Mouse (Mus musculus): ENCODE data around the gene 2310079G19Rik. TPM values are rescaled to one million over a fixed set of nuclear protein-coding genes. Genes with fewer than 3 reads are reported as not detected.

2310079G19Rik gene
- polyA plus RNA-seq, 1 experiment from 2014 or later: not detected

DNA sequence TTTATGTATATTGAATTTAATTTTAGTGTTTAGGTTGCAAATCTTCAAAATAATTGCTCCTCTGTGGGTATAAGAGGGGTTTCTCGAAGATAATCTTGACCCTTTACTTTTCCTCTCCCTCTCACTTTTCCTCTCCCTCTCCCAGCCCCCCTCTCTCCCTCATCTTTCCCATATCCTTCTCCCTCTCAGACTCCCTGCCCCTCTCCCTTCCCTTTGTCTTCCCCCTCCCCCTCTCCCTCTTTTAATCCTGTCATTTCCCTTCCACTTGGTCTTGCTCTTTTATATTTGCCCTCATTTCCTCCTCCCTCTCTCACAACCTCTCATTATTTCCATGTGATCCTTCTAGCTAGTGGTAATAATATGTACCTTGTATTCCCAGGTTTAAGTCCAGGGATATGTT is 25.0 kb downstream of the 2310079G19Rik start:
- no peak for ATAC-seq (replicated peaks)
- no peaks in the 10 kb centered on the region for H3K27me3 ChIP-seq (replicated peaks)

GRCm38 (mm10) chr16:88600303-88600702 is 27.2 kb downstream of the 2310079G19Rik start:
- Histone ChIP-seq H3K36me3 (replicated peaks) (no peaks in the 10 kb centered on the region), H3K4me1 (no peaks in the 10 kb centered on the region), H3K9me3 (no peaks in the 10 kb centered on the region), H3K9ac (no peak overlapping the region), H3K27ac (no peak overlapping the region), H3K4me2 (no peak overlapping the region), H3K27me3 (replicated peaks) (no peaks in the 10 kb centered on the region), H3K4me3 (no peak overlapping the region)
- WGBS: 85% methylated on average over 8 of the region's 8 CpGs
- no peak for ATAC-seq (replicated peaks)

More for the DNA sequence above, 25.0 kb downstream of the 2310079G19Rik start:
- no peak overlapping the region for H3K9ac ChIP-seq
- no peak overlapping the region for H3K27ac ChIP-seq
- no peak overlapping the region for H3K4me3 ChIP-seq
- H3K36me3 ChIP-seq (replicated peaks): no peaks in the 10 kb centered on the region
- WGBS: 53% methylated on average over 1 of the region's 1 CpGs
- H3K4me1 ChIP-seq: no peaks in the 10 kb centered on the region
- no peak overlapping the region for H3K4me2 ChIP-seq
- no peaks in the 10 kb centered on the region for H3K9me3 ChIP-seq

DNA sequence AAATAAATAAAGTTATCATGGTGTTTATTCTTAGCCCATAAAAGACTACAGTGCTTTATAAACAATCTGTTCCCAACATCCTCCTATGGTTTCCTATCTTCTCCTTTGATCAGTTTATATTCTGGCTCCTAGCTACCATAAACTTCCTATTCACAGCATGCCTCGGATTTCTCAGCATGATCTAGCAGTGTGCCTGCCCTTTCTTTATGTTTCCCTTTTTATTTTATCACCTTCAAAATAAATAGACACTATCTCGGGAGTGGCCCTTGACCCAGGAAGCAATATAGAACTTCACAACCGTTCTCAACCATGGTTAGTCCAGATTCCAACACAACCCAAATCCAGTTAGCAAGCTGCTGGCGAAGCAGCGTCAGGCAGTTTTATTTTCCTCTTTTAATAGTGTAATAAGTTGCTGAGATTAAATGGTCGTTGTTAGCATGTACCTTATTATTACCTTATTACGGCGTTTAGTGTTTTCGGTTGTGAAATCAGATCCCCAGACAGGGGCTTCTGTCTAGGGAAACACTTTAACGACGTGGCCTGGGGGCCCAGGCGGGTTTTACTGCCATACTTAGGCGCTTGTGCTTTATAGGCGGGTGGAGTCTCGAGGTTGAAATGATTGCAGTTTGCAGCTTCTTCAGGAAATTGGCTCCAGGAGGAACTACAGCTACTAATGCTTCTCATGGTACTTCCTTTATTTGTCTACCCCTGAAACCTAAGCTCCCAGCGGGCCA is 27.8 kb downstream of the 2310079G19Rik start:
- Histone ChIP-seq H3K9me3 (no peaks in the 10 kb centered on the region), H3K4me3 (no peak overlapping the region), H3K9ac (no peak overlapping the region), H3K27ac (no peak overlapping the region), H3K27me3 (replicated peaks) (no peaks in the 10 kb centered on the region), H3K4me2 (no peak overlapping the region), H3K36me3 (replicated peaks) (no peaks in the 10 kb centered on the region), H3K4me1 (no peaks in the 10 kb centered on the region)
- WGBS: 71% methylated on average over 16 of the region's 16 CpGs
- ATAC-seq (replicated peaks): no peak

DNA sequence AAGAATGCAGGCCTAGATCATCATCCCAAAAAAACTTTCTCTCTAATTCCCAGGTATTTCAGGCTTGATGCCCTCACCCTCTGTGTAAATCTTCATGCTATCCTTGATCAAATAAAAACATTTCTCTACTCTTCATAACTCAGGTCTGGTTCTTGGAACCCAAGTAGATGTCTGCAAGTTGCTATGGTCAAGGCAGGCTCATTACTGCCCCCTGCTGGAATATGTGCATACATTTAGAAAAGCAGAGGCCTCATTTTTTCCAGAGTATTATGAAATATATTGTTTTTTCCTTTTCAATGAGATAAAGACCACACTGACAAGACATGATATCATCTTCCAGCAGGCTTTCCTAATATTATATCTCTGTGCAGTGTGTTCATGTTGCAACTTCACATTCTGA is 34.7 kb downstream of the 2310079G19Rik start:
- Histone ChIP-seq H3K27ac (no peak overlapping the region), H3K4me3 (no peak overlapping the region), H3K9me3 (no peaks in the 10 kb centered on the region), H3K4me2 (no peak overlapping the region), H3K36me3 (replicated peaks) (no peaks in the 10 kb centered on the region), H3K27me3 (replicated peaks) (no peaks in the 10 kb centered on the region), H3K9ac (no peak overlapping the region), H3K4me1 (no peaks in the 10 kb centered on the region)
- no peak for ATAC-seq (replicated peaks)

- H3K27ac ChIP-seq: no peak overlapping the region
- H3K9ac ChIP-seq: no peak overlapping the region
- no peaks in the 10 kb centered on the region for H3K4me1 ChIP-seq
- no peaks in the 10 kb centered on the region for H3K9me3 ChIP-seq
- ATAC-seq (replicated peaks): no peak
- H3K36me3 ChIP-seq (replicated peaks): no peaks in the 10 kb centered on the region
- H3K4me2 ChIP-seq: no peak overlapping the region
- H3K4me3 ChIP-seq: no peak overlapping the region
- H3K27me3 ChIP-seq (replicated peaks): no peaks in the 10 kb centered on the region
- WGBS: 89% methylated on average over 9 of the region's 9 CpGs
Measured at GRCm38 (mm10) chr16:88583338-88583737, 44.1 kb downstream of the 2310079G19Rik start.

Other genes with a start within 250 kb of the 2310079G19Rik start
- gene Cldn17, start 120.7 kb downstream of the 2310079G19Rik start, polyA plus RNA-seq (2015; fragmentation: Nextera tagmentation; extraction: Ambion mirVana): not detected in 2 replicates
- gene Cldn8, start 64.5 kb downstream of the 2310079G19Rik start, polyA plus RNA-seq (2015; fragmentation: Nextera tagmentation; extraction: Ambion mirVana): 0.06 TPM in 1 of 2 replicates, not detected in the other
- gene Krtap24-1, start 15.4 kb downstream of the 2310079G19Rik start, polyA plus RNA-seq (2015; fragmentation: Nextera tagmentation; extraction: Ambion mirVana): not detected in 2 replicates
- gene Krtap26-1, start 20.1 kb upstream of the 2310079G19Rik start, polyA plus RNA-seq (2015; fragmentation: Nextera tagmentation; extraction: Ambion mirVana): not detected in 2 replicates
- gene Krtap27-1, start 44.0 kb upstream of the 2310079G19Rik start, polyA plus RNA-seq (2015; fragmentation: Nextera tagmentation; extraction: Ambion mirVana): not detected in 2 replicates
- gene 2310061N02Rik, start 80.3 kb upstream of the 2310079G19Rik start, polyA plus RNA-seq (2015; fragmentation: Nextera tagmentation; extraction: Ambion mirVana): not detected in 2 replicates
- not detected in 2 replicates for gene Krtap13-1, start 101.2 kb upstream of the 2310079G19Rik start, polyA plus RNA-seq (2015; fragmentation: Nextera tagmentation; extraction: Ambion mirVana)
- not detected in 2 replicates for gene Krtap13, start 124.0 kb upstream of the 2310079G19Rik start, polyA plus RNA-seq (2015; fragmentation: Nextera tagmentation; extraction: Ambion mirVana)
- not detected in 2 replicates for gene 2310034C09Rik, start 131.2 kb upstream of the 2310079G19Rik start, polyA plus RNA-seq (2015; fragmentation: Nextera tagmentation; extraction: Ambion mirVana)
- not detected in 2 replicates for gene 2310057N15Rik, start 146.5 kb upstream of the 2310079G19Rik start, polyA plus RNA-seq (2015; fragmentation: Nextera tagmentation; extraction: Ambion mirVana)
- gene Gm5965, start 150.2 kb upstream of the 2310079G19Rik start, polyA plus RNA-seq (2015; fragmentation: Nextera tagmentation; extraction: Ambion mirVana): not detected in 2 replicates
- gene Gm20741, start 184.6 kb upstream of the 2310079G19Rik start, polyA plus RNA-seq (2015; fragmentation: Nextera tagmentation; extraction: Ambion mirVana): not detected in 2 replicates
- not detected in 2 replicates for gene Krtap15, start 192.5 kb upstream of the 2310079G19Rik start, polyA plus RNA-seq (2015; fragmentation: Nextera tagmentation; extraction: Ambion mirVana)
- gene Krtap14, start 198.5 kb upstream of the 2310079G19Rik start, polyA plus RNA-seq (2015; fragmentation: Nextera tagmentation; extraction: Ambion mirVana): not detected in 2 replicates
- not detected in 2 replicates for gene Krtap19-1, start 241.7 kb upstream of the 2310079G19Rik start, polyA plus RNA-seq (2015; fragmentation: Nextera tagmentation; extraction: Ambion mirVana)
- not detected in 2 replicates for gene Krtap19-2, start 246.6 kb upstream of the 2310079G19Rik start, polyA plus RNA-seq (2015; fragmentation: Nextera tagmentation; extraction: Ambion mirVana)